Mouse (Mus musculus): ENCODE measurements around the gene Abcc6. TPM values are rescaled to one million over a fixed set of nuclear protein-coding genes. Genes with fewer than 3 reads are reported as not detected.

The Abcc6 gene
- polyA plus RNA-seq, 1 experiment from 2014 or later, result not detected

Other genes starting within 250 kb of the Abcc6 start
- gene Lmtk3, start 246.6 kb downstream of the Abcc6 start, polyA plus RNA-seq (2014; fragmentation: Nextera tagmentation; extraction: Ambion mirVana), result 0.31 and 1.1 TPM in 2 replicates
- gene Sult2b1, start 245.6 kb downstream of the Abcc6 start, polyA plus RNA-seq (2014; fragmentation: Nextera tagmentation; extraction: Ambion mirVana), result 0.30 and 0.81 TPM in 2 replicates
- 88.6 and 89.7 TPM in 2 replicates for gene Cyth2, start 215.7 kb downstream of the Abcc6 start, polyA plus RNA-seq (2014; fragmentation: Nextera tagmentation; extraction: Ambion mirVana)
- gene Kcnj14, start 205.5 kb downstream of the Abcc6 start, polyA plus RNA-seq (2014; fragmentation: Nextera tagmentation; extraction: Ambion mirVana), result 0.26 and 0.78 TPM in 2 replicates
- gene Grwd1, start 199.4 kb downstream of the Abcc6 start, polyA plus RNA-seq (2014; fragmentation: Nextera tagmentation; extraction: Ambion mirVana), result 33.5 and 36.2 TPM in 2 replicates
- gene Kdelr1, start 157.5 kb downstream of the Abcc6 start, polyA plus RNA-seq (2014; fragmentation: Nextera tagmentation; extraction: Ambion mirVana), result 85.7 and 125 TPM in 2 replicates
- 0.12 and 0.15 TPM in 2 replicates for gene Grin2d, start 151.9 kb downstream of the Abcc6 start, polyA plus RNA-seq (2014; fragmentation: Nextera tagmentation; extraction: Ambion mirVana)
- 0.86 and 1.5 TPM in 2 replicates for gene Syngr4, start 133.6 kb downstream of the Abcc6 start, polyA plus RNA-seq (2014; fragmentation: Nextera tagmentation; extraction: Ambion mirVana)
- gene Tmem143, start 133.4 kb downstream of the Abcc6 start, polyA plus RNA-seq (2014; fragmentation: Nextera tagmentation; extraction: Ambion mirVana), result 5.1 and 8.7 TPM in 2 replicates
- 76.6 and 90.5 TPM in 2 replicates for gene Emp3, start 108.9 kb downstream of the Abcc6 start, polyA plus RNA-seq (2014; fragmentation: Nextera tagmentation; extraction: Ambion mirVana)
- gene Ccdc114, start 106.2 kb downstream of the Abcc6 start, polyA plus RNA-seq (2014; fragmentation: Nextera tagmentation; extraction: Ambion mirVana), result 2.4 and 2.7 TPM in 2 replicates
- gene Nomo1, start 3.4 kb upstream of the Abcc6 start, polyA plus RNA-seq (2014; fragmentation: Nextera tagmentation; extraction: Ambion mirVana), result 18.1 and 20.3 TPM in 2 replicates
- 8.0 and 8.1 TPM in 2 replicates for gene Kcnj11, start 70.5 kb upstream of the Abcc6 start, polyA plus RNA-seq (2014; fragmentation: Nextera tagmentation; extraction: Ambion mirVana)
- gene Abcc8, start 149.7 kb upstream of the Abcc6 start, polyA plus RNA-seq (2014; fragmentation: Nextera tagmentation; extraction: Ambion mirVana), result 17.3 and 18.8 TPM in 2 replicates
- 1.8 and 2.1 TPM in 2 replicates for gene Ush1c, start 208.2 kb upstream of the Abcc6 start, polyA plus RNA-seq (2014; fragmentation: Nextera tagmentation; extraction: Ambion mirVana)
- 0.08 TPM in 1 of 2 replicates, not detected in the other for gene Otog, start 210.7 kb upstream of the Abcc6 start, polyA plus RNA-seq (2014; fragmentation: Nextera tagmentation; extraction: Ambion mirVana)

All from heart, embryonic 14.5 days (tissue).